Mouse (Mus musculus) frontal cortex, postnatal 10 days (tissue): ENCODE data around the gene Ift43.

Source experiments
- DNase-seq, 2 experiments: peaks; one replicate each; pipeline ENCODE4 v3.0.0; 2022; ENCODE audit warnings: low spot score in 2 of 2, mixed read lengths in 1 of 2

Ift43 gene

DNA sequence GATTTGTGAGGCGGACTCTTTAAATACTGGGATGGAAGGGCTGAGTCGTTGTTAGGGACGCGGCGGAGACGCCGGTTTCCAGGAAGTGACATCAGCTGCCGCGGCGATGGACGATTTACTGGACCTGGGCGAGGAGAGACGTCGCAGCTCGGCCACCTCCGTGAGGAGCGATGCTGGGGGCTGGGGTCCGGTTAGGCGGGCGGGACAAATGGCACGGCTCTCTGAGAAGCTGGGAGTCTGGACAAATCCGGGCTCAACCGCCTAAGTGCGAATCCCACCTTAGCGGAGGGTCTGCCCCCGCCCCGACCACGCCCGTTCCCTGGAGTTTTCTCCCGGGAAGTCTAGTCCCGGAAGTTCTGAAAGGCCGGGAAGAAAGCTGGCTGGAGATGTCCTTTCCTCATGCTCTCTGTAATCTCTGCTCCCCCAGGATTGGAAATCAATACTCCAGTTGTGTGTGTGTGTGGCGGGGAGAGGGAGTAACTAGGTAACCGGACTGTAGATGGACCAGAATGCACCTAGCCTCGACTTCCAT is at the start of gene Ift43:
Gene Ift43 (plus strand): TSS at position 61 of the 532 bp plus-strand sequence.
- peak in 1 of 2 experiments; percentile 80 for DNase-seq

DNA sequence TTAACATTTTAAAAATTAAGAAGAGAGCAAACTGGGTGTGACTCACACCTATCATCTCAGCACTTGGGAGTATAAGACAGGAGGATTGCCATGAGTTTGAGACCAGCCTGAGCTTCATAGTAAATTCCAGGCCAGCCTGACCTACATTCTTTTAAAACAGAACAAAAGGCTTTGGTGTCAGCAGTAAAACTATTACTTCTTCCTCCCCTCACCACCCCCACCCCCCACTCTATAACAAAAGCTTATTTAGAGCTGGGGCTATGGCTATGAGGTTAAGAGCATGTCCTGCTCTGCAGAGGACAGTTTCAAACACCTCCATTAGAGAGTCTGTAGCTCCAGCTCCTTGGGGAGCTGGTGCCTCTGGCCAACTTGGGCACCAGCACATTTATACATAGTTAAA is 46.8 kb upstream of the Ift43 start:
- DNase-seq = no peak

DNA sequence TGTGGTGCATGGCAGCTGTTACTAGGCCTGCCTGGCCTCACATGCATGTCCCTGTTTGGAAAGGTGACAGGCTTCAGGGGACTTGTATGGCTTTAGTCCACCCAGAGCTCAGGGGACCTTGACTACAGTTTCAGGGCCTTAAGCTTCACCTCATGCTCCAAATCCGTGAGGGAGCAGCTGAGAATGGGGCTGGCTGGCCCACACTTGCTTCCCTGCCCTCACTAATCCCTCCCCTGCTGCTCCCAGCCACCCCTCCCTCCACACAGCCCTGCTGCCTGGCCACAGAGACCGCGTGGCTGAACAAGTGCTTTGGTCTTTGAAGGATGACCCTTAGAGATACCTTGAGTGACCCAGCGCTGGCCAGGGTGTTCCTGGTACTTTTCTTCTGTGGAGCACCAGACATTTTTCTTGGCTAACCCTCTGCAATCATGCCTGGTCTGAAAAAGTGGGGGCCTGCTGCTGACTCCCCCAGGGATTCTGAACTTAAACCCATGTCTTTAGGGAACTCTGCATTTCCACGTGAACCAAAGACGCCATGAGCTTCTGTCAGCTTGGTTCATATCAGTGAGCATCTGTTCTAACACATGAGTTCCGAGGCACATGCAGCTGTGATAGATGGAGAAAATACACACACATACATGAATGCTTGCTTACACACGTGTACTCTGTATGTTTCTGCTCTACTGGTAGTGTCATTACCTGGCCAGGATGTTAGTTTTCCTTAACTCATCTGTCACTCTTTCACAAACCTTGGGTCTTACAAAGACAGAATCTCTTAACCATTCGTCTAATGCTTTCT is 45.8 kb upstream of the Ift43 start:
- DNase-seq = no peak

DNA sequence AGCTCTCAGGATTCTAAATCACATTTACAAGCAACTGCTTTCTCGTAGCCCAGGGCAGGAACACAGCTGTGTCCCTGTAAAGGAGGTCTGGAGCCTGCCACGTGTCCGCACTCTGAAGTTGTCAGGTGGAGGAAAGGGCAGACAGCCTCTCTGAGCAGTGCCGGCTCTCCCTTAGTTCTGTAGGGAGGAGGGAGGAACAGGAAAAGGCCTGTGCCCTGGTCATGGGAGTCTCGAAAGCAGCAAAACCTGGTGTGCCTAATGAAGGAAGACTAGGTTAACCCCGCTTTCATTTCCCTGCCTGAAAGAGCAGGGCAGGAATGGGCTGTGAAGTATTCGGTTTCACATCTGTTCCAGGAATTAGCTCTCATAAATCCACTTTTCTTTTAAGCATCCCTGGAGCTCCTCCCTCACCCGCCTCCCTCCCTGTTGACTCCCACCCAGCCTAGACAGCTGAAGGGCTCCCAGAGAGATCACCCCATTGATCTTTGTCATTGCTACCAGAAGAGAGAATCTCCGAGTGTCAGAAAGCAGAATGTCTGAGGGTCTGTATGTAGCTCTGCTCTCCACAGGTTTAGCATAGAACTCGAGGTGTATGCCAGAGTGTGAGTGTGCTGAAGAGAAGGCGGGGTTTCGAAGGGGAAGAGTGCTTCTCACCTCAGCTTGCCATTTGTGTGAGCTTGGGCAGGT is 45.0 kb upstream of the Ift43 start:
- DNase-seq = no peak

DNA sequence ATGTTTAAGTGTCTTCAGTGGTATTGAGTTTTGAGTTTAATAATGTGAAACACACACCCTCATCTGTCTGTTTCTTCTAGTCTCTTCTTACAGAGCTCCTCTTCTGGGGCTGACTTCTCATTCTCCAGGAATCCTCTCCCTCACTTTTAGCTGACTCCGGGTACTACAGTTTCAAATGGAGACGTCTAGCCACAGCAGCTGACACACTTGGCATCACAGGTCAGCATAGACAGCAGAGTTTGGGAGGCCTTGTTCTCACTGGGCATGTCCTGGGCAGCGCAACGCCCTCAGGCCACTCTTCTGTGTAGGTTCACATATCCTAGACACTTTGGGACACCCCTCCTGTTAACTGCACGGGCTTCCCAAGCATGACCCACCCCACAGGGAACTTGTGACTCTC is 43.3 kb upstream of the Ift43 start:
- no peak for DNase-seq

DNA sequence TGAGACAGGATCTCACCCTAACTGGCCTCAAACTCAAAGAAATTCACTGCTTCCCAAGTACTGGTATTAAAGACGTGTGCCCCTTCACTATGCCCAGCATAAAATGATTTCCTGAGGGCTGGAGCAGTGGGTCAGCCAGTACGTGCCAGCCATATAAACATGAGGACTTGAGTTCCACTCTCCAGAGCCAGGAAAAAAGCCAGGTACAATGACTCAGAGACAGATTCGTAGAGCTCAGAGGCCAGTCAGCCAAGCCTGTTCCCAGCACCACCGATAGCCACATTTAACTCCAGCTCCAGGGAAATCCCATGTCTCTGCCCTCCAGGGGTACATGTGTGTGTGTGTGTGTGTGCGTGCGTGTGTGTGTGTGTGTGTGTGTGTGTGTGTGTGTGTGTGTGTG is 42.6 kb upstream of the Ift43 start:
- DNase-seq = no peak

DNA sequence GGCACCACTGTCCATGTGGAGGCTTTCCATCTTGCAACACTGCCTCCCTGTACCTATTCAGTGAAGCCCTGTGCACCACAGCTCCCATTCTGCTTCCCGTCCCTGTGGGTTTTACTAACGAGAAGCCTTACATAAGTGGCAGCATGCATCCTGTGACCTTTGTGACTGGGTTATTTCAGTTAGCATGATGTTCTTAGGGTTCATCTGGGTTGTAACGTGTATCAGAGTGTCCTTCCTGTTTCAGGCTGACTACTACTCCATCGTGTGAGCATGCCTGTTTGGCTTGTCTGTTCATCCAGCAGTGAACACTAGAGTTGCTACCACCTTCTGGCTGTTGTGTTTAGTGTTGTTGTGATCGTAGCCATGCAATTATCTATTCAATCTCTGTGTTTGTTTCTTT is 36.2 kb upstream of the Ift43 start:
- DNase-seq = no peak

DNA sequence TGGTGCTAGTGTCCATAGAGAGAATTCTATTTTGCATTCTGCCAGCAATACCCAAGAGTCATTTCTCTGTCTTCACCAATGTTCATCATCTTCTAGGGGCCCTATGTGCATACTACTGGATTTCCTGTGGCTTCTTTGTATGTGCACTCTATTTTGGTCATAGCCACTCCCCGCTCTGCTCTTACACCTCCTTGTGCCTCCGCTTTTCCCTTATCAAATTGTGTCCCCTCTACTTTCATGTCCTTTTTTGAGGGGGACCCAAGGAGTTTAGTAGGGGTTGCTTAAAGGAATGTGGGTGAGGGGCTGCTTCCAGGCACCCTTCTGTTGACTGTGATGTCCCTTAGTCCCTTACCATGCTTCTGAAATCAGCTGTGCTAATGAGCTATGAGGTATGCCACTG is 35.6 kb upstream of the Ift43 start:
- DNase-seq = no peak

DNA sequence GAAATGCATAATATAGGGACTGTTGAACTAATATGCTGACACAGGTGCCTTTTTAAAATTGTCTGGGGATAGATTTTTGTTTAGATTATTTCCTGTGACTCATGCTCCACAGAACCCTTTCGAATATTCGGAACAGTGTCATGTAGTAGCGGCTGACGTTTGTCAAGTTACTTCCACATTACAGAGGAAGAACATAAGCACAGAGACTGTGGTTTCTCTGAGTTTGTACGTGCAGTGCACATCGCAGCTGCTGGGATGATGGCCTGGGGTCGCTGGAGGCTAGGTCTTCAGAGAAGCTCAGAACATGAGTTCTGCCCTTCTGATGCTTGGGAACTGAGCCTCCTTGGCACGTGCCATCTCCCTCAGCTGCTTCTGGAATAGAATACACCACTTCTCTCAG is 35.0 kb upstream of the Ift43 start:
- no peak for DNase-seq

DNA sequence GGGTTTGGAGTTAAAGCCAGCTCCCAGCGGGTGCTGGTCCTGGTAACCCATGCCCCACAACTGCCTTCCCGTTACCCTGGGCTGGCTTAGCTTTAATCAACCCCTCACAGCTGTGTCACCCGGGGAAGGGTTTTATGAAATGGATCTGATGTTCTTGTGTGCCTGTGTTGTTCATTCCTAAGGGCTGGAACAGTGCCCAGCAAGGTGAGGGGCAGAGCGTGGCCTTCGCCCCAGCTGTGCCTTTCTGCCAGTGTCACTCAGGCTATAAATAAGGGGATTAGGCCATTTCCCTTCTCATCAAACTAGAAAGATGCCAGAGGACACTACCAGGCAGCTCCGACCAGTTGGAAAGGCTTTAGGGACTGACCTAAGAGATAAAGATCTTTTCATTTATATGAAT is 32.5 kb upstream of the Ift43 start:
- no peak for DNase-seq

DNA sequence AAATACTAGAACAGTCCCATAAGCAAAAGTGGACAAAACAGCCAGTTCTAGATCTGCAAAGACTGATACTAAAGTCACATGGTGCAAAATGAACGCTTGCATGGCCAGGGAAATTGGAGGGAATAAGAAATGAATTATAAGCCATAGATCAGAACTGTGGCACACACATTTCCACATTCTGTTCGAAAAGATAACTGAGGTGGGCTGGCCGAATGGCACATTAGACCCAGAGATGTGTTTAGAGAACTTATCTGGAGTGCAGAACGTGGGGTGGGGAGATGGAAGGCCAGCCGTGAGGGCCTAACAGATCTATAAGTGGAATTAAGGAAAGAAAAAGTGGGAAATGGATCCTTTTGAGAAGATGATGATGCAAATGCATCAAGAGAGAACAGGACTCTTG is 30.9 kb upstream of the Ift43 start:
- no peak for DNase-seq

DNA sequence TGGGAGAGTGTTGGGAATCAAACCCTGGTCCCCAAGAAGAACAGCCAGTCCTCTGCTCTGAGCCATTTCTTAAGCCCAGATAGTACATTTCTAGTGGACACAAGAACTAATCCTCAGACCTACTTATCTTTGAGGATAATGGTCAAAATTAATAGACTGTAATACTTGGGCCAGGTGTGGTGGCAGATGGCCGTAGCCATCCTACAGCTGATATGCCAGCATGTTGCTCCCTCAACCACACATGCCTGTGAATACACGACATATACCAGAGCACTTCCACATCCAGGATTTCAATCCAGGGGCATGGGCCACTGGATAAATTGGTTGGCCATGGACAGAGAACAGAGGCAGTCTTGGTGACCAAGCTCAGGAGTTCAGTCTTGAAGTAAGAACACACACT is 27.0 kb upstream of the Ift43 start:
- DNase-seq = no peak

DNA sequence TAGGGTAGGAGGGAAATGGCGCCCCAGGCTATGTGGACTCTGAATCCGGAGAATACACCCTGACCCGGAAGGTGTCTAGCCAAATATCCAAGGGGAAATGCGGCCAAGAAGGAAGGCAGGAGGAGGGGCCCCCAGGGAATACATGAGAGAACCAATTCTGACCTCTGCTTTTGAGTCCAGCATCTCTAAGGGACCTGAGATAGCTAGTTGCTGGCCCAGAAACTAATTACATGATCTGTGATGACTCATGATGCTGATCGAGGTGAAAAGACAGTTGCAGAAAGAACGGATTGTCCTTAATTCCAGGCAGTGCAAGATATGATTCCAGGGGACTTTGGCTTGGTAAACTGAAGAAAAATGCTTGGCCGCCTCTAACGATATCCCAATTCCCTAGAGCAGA is 25.4 kb upstream of the Ift43 start:
- DNase-seq = no peak

DNA sequence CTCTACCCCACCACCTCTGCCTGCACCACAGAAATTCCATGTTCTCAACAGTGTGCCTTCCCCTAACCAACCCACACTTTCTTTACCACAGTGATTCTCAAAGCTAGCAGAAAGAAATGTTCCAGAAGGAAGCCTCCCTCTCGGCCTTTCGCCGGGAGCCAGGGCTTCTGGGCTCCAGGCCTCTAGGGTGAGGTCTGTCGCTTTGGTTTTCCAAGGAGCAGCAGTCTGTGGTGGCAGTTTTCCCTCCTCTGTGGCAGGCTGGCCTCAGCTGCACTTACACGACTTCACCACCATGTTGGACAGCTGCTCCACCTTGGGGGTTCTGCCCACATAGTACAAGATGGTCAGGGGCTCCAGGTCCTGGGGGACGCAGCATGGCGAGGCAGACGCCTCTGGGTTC is 24.8 kb upstream of the Ift43 start:
- DNase-seq = no peak

DNA sequence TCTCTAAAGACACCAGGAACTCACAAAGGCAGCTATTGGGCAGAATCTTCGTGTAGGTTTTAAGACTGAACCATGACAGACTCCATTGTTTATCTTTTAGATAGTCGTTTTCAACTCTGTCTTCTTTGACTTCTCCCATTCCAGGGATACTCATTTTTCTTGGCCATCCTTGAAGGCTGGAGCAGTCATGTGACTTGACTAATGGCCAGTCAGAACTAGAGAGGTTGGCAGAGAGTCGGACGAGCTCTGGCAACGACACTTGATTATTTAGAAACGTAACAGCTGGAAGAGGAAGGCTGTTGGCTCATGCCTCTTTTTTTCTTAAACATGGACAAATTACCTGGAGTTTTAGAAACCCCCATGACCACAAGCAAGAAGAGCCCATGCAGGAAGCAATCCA is 23.0 kb upstream of the Ift43 start:
- no peak for DNase-seq

DNA sequence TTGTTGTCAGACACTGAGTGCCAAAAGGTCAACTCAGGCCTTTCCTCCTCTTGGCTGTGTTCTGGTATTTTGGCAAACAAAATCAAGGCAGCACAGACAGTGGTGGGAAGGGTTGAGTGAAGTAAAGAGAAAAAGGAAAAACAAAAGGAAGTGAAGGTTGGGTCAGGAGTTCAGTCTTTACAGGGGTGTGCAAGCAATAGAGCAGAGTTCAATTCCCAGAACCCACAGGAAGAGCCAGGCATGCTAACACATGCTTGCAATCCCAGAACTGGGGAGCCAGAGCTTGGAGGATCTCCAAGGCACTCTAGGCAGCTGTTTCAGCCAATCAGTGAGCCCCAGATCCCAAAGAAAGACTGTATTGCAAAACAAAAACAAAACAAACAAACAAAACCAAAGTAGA is 17.5 kb upstream of the Ift43 start:
- DNase-seq = no peak

DNA sequence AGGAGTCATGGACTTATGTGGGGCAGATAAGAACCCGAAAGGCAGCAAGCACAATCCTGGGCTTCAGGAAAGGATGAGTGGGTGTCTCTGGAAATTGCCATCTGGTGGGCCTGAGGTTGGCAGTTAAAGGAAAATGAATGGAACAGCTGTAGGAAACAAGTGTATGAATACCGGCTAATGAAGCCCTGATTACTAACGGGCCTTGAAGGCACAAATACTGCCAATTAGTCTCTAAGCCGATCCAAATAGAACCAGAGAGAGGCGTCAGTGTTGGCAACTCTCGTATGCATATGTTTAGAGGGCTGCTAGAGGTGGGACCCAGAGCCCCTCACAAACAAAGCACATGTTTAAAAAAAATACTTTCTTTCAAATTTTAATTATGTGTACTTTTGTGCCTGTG is 10.9 kb upstream of the Ift43 start:
- DNase-seq = no peak

DNA sequence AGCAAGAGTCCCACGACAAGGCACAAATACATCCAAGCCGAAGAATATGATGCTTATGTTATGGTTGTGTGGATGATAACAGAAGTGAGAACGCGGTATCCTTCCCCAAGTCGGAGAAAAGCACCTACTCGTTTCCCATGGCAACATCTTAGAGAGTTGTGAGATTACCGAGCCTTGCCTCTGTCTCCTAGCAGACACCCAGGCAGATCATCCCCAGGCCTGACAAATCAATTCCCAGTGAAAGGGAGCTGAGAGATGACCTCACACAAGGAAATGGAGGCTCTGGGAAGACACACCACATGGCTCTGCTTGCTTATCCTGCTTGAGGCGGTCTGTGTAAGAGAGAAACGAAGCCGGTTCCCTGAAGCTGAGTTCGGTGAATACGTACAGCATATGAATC is 7.7 kb upstream of the Ift43 start:
- no peak for DNase-seq

DNA sequence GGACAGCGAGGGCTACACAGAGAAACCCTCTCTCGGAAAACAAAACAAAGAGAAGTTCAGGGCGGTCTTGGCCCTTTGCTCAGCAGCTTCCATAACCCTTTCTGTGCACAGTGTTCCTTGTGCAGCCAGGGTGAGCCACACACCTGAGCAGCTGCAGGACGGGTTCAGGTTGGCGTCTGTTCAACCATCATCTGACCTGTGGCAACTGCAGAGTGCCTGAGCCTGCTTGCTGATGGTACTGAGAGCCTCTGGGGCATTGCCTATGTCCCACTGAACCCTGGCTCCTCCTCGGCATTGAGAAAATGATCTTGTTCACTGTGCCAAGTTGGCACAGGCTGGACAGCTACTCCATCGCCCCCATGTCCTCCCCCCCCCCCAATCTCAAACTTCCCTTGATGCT is 7.0 kb upstream of the Ift43 start:
- DNase-seq = no peak

DNA sequence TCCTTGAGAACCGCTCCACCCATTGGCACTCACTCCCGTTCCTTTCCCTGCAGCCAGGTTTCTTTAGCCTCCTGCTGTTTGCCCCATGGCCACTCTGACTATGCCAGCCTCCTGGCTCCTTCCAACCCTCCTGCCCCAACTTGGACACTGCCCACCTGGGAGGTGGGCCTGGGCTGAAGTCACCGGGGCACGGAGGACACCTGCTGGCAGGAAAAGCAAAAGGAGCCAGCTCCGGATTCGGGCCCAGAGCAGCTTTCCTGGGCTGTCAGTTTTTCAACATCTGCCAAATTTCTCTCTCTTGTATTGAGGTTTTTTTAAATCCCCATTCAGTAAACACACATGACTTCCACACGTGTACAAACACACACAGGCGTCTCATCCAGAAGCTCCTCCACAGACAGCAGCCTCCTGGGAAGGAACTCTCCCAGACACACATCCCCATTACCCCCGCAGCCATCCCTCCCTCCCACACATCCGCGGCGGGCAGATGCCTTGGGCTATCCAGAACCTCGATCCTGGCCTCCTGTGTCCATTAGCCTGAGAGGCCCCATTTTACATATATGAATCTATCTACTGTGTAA is 5.9 kb upstream of the Ift43 start:
- DNase-seq = no peak

DNA sequence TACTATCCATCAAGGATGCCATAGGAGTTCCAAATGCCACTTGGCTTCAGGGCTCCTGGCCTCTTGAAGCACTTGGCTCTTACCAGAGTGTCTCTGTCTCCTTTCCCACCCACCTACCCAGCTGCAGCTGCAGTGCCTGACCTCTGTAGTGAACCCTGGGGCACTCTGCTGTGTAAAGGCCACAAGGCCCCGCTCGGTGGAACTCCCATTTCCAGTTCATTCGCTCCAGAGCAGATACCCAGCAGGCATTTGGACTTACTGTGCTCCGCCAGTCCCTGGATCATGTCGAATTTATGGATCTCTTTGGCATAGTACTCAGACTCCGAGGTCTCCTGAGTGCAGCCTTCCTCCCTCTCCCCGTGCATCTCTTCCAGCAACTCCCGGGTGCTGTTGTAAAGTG is 5.0 kb upstream of the Ift43 start:
- DNase-seq = no peak

DNA sequence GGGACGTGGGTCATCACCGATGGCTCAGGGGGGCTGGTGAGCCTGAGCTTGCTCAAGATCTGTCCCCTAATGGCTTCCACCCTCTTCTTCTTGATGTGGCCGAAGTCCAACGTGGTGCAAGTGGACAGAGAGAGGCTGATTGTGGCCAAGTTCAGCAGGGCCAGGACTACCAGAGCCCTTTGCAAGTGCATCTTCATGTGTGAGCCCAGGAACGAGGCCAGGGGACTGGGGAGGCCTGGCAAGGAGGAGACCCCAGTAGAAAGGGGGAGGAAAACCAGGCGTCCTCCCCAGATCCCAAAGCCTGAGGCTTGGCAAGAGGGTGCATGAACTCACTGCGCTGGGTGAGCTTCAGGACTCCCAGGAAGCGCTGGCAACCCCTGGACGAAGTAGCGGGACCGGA is 4.6 kb upstream of the Ift43 start:
- DNase-seq = no peak

DNA sequence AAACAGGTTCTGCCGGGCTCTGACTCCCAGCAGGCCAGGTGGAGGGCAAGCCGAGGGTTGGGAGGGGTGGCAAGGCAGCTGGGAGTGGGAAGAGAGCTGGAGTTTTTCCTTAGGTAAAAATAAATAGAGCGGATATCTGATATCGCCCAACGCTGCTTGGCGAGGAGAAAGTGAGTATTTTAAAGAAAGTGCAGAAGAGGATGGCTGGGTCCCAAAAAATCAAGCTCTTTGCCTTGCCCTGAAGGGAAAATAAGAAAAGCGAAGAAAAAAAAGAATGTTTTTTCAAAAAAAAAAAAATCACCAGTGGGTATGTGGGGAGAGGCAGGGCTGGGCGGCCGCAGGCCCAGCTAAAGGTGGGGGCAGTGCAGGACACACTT is 4.2 kb upstream of the Ift43 start:
- DNase-seq = no peak
